Comparison of ENCODE assay signal across 8 mouse cellular contexts in the genomic region with DNA sequence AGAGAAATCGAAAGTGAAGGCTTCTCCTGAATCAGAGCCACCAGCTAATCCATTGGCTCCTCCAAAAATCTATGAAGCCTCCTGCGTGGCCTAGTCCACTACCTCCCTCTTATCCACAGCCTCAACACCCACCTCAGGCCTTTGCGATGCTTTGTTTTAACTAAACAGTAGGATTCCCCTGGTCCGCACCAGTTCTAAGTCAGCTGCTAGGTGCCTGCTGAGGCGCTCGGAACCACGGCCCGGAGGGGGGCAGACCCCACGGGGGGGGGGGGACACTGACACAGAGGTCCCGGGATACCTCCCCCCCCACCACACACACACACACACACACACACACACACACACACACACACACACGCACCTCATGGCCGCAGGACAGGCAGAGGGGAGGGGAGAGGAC.
DNase-seq lines count a peak whose midpoint lies in the region; ATAC-seq and TF ChIP-seq lines count a peak whose summit lies in the region.

No protein-coding gene starts in this region.

- no peak for TF ChIP-seq POLR2A in thymus, adult 2 months (IDR thresholded peaks at IDR 0.05; ENCODE audit: control insufficient read depth, extremely low read depth, insufficient read depth, low read length, poor library complexity)

- WGBS in thymus, adult 2 months, result 96% methylated on average over 11 of the region's 12 CpGs
- WGBS in intestine, embryonic 16.5 days, result 75% methylated on average over 11 of the region's 12 CpGs

- H3K36me3 ChIP-seq in thymus, adult 2 months (ENCODE audit: control insufficient read depth, insufficient read depth, low read length), result no peaks in the 10 kb centered on the region
- H3K36me3 ChIP-seq in intestine, embryonic 16.5 days (ENCODE audit: control insufficient read depth, insufficient read depth, low read length), result no peaks in the 10 kb centered on the region

- H3K27me3 ChIP-seq in thymus, adult 2 months (ENCODE audit: control insufficient read depth, insufficient read depth, low read length), result no peaks in the 10 kb centered on the region
- H3K27me3 ChIP-seq in intestine, embryonic 16.5 days (replicated peaks; ENCODE audit: control insufficient read depth, insufficient read depth, low read length), result no peaks in the 10 kb centered on the region

- DNase-seq in gastrocnemius, postnatal 10 days, result peak; percentile 35
- DNase-seq in gastrocnemius, postnatal 14 days, result no peak
- peak; percentile 59 for DNase-seq in thymus, postnatal 4 days
- no peak for DNase-seq in thymus, adult 2 months
- peak; percentile 77 for DNase-seq in naive thymus-derived CD4-positive, alpha-beta T cell, adult 2 months (ENCODE audit: low read depth)
- no peak for DNase-seq in urinary bladder, postnatal 4 days (ENCODE audit: low spot score in 2 of 2)
- no peak for DNase-seq in retina, postnatal 1 day

- intact Hi-C loops in gastrocnemius, postnatal 14 days (cut with DNase I; ENCODE audit: low total_unique reads), result loop anchor here (5.0 to 10.0 kb wide), 2 partner anchors 205 to 377 kb away; no protein-coding TSS in a partner anchor

- H3K4me1 ChIP-seq in thymus, adult 2 months (replicated peaks; ENCODE audit: control insufficient read depth, insufficient read depth, low read length), result peaks cover 9% of the 10 kb centered on the region
- no peaks in the 10 kb centered on the region; the same call in 1 of the 2 replicates for H3K4me1 ChIP-seq in intestine, embryonic 16.5 days (ENCODE audit: control insufficient read depth, insufficient read depth, low read length)

- ATAC-seq in intestine, embryonic 16.5 days, result peak; percentile 84

- no peak overlapping the region for H3K4me3 ChIP-seq in thymus, adult 2 months (ENCODE audit: control insufficient read depth, insufficient read depth, low read length)
- no peak overlapping the region for H3K4me3 ChIP-seq in intestine, embryonic 16.5 days (ENCODE audit: low read length)

- TF ChIP-seq CTCF in thymus, adult 2 months (IDR thresholded peaks at IDR 0.05; ENCODE audit: borderline replicate concordance, control insufficient read depth, extremely low read depth, insufficient read depth, low read length, poor library complexity), result no peak

- H3K4me2 ChIP-seq in intestine, embryonic 16.5 days (ENCODE audit: low read depth, low read length), result no peak overlapping the region

- H3K27ac ChIP-seq in thymus, adult 2 months (ENCODE audit: control insufficient read depth, insufficient read depth, low read length), result no peak overlapping the region
- H3K27ac ChIP-seq in intestine, embryonic 16.5 days (ENCODE audit: low read length), result no peak overlapping the region

- peaks cover 11% of the 10 kb centered on the region for H3K9me3 ChIP-seq in intestine, embryonic 16.5 days (ENCODE audit: control insufficient read depth, low read length)

- H3K9ac ChIP-seq in intestine, embryonic 16.5 days (ENCODE audit: low read depth, low read length), result no peak overlapping the region

Comparison
In these comparisons a context has a peak if more than half of its experiments do, and no peak if none do; other contexts are left out.
1. DNase-seq: peak in gastrocnemius, postnatal 10 days (single experiment), thymus, postnatal 4 days (single experiment) and naive thymus-derived CD4-positive, alpha-beta T cell, adult 2 months (single experiment); none in gastrocnemius, postnatal 14 days (single experiment), thymus, adult 2 months (single experiment), urinary bladder, postnatal 4 days (0 of 2) and retina, postnatal 1 day (single experiment).